Mouse (Mus musculus): ENCODE measurements around the gene Dmbx1.
A peak's percentile ranks its signal among the peaks of the same experiment; 100 is the strongest.

The Dmbx1 gene

GRCm38 (mm10) chr4:115939295-115940102, at the start of gene Dmbx1:
Gene Dmbx1, minus strand, starts transcription at chr4:115939926.
- DNase-seq (ENCODE audit: extremely low spot score, low read depth, low spot score), result no peak

DNA sequence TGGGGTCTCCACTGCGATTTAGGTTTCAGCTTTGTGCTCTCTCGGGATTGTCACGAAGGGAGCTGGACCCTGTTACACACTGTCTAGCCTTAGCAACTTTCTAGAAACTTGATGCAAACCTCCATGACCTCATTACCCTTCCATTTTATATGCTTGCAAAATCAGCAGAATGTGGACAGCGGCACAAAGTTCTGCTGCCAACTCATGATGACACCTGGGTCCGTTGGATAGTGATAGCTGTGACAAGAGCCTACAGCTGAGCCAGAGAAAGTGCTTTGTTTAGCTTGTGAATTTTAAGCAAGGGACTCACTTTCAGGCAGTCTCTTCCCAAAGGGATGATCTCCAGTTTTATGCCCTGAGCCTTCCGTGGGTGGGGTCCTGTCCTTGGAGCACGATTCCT, 49.7 kb upstream of the Dmbx1 start:
- DNase-seq (ENCODE audit: extremely low spot score, low read depth, low spot score), result no peak

GRCm38 (mm10) chr4:115987858-115988530, 48.3 kb upstream of the Dmbx1 start:
- DNase-seq (ENCODE audit: extremely low spot score, low read depth, low spot score), result no peak

DNA sequence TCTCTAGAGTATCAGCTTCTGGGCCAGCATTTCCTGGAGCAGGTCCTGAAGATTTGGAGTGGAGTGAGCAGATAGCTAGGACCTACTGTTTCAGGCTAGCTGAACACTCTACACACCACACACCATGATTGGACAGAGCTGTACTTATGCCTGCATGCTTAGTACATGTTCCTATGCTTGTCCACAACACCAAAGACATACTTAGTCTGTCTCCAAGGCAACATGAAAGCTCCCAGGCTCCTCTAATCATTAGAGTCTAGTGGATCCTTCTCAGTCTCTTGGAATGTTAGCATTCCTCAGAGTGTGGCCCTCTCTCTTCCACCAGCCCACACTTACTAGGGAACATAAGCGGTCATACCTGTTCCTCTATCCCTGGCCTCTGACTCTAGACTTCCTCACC, 47.7 kb upstream of the Dmbx1 start:
- DNase-seq (ENCODE audit: extremely low spot score, low read depth, low spot score), result no peak

DNA sequence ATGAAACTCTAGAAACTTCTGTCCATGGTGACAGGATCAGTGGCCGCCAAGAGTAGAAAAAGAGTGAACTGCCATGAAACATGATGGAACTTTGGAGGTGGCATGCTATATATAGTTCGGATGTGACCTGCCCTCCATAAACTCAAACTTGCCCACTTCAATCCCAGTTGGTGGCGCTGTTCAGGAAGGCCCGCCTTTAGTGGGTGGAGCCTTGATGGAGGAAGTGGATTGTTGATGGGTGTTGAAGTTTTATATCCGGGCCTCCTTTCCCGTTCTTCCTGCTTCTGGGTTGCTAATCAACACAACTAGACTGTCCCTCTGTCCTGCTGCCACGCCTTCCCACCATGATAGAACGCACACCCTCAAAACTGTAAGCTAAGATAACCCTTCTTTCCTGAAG, 45.2 kb upstream of the Dmbx1 start:
- no peak for DNase-seq (ENCODE audit: extremely low spot score, low read depth, low spot score)

- DNase-seq (ENCODE audit: extremely low spot score, low read depth, low spot score), result peak; percentile 71
Observed at GRCm38 (mm10) chr4:115984111-115984510, 44.4 kb upstream of the Dmbx1 start.

DNA sequence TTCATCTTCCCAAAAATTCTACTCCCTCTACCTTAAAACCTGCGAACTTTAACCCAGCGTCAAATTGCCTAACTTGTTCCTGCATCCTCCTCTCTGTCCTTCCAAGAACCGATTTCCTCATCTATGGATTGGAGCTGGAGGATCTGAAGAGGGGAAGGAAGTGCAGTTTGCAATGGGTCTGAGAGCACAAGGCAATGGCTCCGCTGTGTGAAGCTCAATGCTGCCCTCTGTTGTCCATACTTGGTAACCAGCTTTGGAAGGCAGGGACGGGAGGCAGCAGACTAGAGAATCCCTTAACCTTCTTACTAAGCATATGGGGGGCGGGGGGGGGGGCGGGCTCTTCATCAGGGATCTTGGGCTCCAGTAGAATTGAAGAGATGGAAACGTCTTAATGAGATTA, 41.0 kb upstream of the Dmbx1 start:
- DNase-seq (ENCODE audit: extremely low spot score, low read depth, low spot score), result peak; percentile 87

DNA sequence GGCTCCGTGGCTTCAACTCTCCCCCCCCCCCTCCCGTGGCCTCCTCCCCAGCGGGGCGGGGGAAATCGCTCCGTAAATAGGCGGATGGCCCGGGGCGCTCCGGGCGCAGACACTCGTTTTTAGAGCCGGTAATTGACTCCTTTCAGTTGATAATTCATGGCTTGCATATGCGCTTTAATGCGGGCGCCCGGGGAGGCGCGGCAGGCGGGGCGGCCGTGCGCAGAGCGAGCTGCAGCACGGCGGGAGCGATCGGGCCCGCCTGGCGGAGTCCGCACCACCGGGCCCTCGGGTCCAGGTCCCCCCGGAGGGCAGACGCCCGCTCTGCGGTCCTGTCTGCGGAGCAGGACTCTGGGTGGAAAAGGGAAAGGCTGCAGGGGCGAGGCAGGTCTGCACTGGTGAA, 39.7 kb upstream of the Dmbx1 start:
- DNase-seq (ENCODE audit: extremely low spot score, low read depth, low spot score), result no peak

DNA sequence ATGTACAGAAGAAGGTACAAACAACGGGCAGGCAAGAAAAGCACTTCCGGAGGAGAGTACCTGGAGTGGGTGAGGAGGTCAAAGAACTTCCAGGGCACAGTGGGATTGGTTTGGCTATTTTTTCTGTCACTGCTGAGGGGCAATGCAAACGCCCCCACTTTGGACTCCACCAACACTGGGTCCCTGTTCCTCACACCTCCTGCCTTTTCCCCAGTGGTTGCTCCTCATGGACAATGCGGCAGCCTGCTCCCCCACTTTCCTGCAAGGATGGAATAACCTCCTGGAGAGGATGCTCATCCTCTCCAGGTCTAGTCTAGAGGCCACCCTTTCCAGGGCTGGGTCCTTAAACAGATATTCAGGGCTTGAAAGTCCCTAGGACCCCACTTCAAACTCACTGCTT, 39.2 kb upstream of the Dmbx1 start:
- no peak for DNase-seq (ENCODE audit: extremely low spot score, low read depth, low spot score)

- DNase-seq (ENCODE audit: extremely low spot score, low read depth, low spot score), result no peak
Observed at GRCm38 (mm10) chr4:115972543-115972942, 32.8 kb upstream of the Dmbx1 start.

- DNase-seq (ENCODE audit: extremely low spot score, low read depth, low spot score), result no peak
Observed at GRCm38 (mm10) chr4:115964446-115964845, 24.7 kb upstream of the Dmbx1 start.

DNA sequence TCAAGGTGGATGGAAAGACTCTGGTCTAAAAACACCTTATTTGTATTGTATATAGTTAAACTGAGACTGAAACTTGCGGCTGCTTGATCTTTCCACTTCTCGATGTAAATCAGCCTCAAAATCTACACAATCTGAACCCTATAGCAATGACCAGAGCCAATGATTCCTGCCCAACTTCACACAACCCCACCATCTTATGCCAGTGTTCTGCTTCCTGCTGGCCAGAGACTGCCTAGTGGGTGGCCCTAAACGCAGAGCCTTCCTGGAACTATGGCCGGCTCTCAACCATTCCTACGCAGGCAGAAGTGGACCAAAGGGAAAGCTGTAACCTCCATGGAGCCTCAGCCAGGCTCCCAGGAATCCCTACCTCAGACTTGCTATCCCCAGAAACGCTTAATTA, 24.0 kb upstream of the Dmbx1 start:
- no peak for DNase-seq (ENCODE audit: extremely low spot score, low read depth, low spot score)

GRCm38 (mm10) chr4:115962671-115963412, 23.1 kb upstream of the Dmbx1 start:
- no peak for DNase-seq (ENCODE audit: extremely low spot score, low read depth, low spot score)

GRCm38 (mm10) chr4:115961991-115962390, 22.3 kb upstream of the Dmbx1 start:
- DNase-seq (ENCODE audit: extremely low spot score, low read depth, low spot score), result no peak

DNA sequence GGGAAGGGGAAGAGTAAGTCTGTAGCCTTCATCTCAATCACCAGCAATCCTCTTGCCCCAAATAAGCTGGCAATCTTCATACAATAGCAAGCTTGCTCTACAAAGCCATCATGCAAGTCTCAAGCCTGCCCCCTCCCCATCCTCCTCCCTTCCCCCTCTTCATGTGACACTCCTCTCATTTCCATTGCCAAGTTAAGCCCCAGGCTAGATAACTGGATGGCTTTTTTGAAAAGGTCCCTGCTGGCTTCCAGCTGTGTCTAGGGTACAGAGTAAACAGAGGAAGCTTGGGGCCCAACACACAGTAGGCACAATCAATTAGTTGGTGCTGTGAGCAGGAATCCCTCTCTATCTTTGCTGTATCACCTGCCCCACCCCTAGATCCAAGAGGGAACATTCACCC, 19.8 kb upstream of the Dmbx1 start:
- no peak for DNase-seq (ENCODE audit: extremely low spot score, low read depth, low spot score)

DNA sequence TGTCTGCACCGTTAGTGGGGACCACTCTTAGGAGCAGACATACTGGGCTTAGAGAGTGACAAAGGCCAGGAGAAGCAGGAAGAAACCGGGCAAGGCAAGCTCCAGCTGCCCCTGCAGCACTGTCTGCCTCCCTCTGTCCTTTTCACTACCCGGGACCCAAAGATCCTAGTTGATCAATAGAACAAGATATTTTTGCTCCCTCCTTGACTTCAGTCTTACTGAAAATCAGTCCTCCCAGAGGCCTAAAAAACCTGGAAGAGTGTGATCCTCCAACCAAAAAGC, 15.7 kb upstream of the Dmbx1 start:
- DNase-seq (ENCODE audit: extremely low spot score, low read depth, low spot score), result no peak

DNA sequence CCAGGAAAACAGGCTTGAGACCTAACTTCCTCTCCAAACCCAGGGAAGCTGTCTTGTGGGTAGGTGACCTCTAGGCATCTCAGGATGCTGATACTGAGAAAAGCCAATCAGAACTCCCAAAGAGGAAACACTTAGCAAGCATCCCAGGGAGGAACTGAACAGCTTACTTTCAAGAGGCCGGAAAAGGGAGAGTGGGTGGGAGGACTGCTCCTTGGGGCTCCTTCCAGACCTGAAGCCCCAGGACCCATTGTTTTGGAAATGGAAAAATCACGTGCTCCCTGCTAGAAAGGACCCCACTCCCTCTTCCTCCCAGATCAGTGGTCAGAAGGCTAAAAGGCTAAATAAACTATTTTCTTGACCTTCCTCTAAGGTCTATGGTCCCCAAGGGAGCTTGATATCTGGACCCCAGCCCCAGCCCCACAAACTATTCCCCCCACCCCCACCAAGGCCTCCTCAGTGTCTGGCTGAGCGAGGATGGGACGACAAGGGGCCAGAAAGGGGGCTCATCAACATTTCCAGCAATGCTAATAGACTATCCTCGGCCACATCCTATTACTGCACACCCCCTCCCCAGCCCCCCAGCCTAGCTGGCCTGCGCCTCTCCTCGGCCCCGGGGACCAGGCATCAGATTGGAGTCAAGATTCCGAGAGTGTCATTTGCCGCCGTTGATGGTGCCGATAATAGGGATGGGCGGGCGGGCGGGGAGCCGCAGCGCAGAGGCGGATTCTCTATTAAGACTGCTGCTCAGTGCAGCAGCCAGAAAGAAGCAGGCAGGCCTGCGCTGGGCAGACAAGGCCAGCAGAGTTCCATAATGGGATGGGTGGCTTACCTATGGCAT, 15.1 kb upstream of the Dmbx1 start:
- no peak for DNase-seq (ENCODE audit: extremely low spot score, low read depth, low spot score)

- no peak for DNase-seq (ENCODE audit: extremely low spot score, low read depth, low spot score)
Observed at GRCm38 (mm10) chr4:115953559-115953958, 13.8 kb upstream of the Dmbx1 start.

GRCm38 (mm10) chr4:115952758-115953157, 13.0 kb upstream of the Dmbx1 start:
- no peak for DNase-seq (ENCODE audit: extremely low spot score, low read depth, low spot score)

DNA sequence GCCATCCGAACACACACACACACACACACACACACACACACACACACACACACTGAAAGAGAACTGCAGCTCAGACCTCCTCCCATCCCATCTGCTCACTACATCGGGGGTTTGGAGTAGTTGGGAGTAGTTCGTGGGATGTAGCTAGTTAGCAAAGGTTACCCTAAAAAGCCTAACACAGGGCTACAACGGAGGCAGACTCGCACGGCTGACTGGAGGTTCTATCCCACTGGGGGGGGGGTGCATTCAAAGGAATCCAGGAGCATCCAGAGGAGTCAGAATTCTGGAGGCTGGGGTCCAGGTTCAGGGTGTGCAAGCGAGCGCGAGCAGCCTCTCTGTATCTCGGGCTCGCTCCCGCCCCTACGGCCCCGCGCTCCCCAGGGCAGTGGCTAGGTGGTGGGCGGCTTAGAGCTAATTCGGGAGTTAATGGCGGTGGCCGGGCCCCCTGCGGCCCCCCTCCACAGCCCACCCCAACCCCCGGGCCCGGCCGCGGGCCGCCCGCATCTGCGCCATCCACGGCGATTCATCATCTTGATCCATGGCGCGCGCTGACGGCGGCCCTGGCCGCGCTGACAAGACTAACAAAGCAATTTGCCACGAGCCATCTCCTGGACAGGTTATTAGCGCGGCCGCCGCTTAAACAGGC, 4.1 kb upstream of the Dmbx1 start:
- DNase-seq (ENCODE audit: extremely low spot score, low read depth, low spot score), result no peak
